Mouse (Mus musculus) MEL (cell line): ENCODE data around the gene Pole3. TPM values are rescaled to one million over a fixed set of nuclear protein-coding genes. Genes with fewer than 3 reads are reported as not detected.

ENCODE experiments used
- DNase-seq: peaks from one replicate; pipeline ENCODE4 v3.0.0; 2011; ENCODE audit warnings: low read depth, low spot score
- H3K27ac ChIP-seq: 2 replicates; pipeline ENCODE4 v1.5.1; 2012; ENCODE audit warnings: low read depth, mild to moderate bottlenecking, control low read depth, low read length, moderate library complexity; ENCODE audit not compliant: control insufficient read depth
- H3K27me3 ChIP-seq, 2 experiments: fragments of 150-350 bp in 1 of 2; sonication (generic) in 1 of 2; 2 replicates each; pipeline ENCODE4 v1.6.1; 2012; ENCODE audit warnings: low read length in 2 of 2, mild to moderate bottlenecking in 2 of 2, improper control_type of control experiment in 1 of 2, moderate library complexity in 1 of 2; ENCODE audit not compliant: insufficient read depth in 2 of 2, control insufficient read depth in 1 of 2
- H3K36me3 ChIP-seq, 2 experiments: 2 replicates each; pipeline ENCODE4 v1.6.1; 2012 to 2014; ENCODE audit warnings: low read length in 2 of 2, improper control_type of control experiment in 1 of 2, inconsistent platforms in 1 of 2, mild to moderate bottlenecking in 1 of 2; ENCODE audit not compliant: insufficient read depth in 2 of 2, control insufficient read depth in 1 of 2
- H3K4me1 ChIP-seq, 2 experiments: fragments of 150-350 bp in 1 of 2; sonication (generic) in 1 of 2; 2 replicates each; pipeline ENCODE4 v1.6.1; 2012; ENCODE audit warnings: low read length in 2 of 2, improper control_type of control experiment in 1 of 2, mild to moderate bottlenecking in 1 of 2; ENCODE audit not compliant: insufficient read depth in 2 of 2, control insufficient read depth in 1 of 2
- H3K4me3 ChIP-seq, 2 experiments: fragments of 150-350 bp in 1 of 2; sonication (generic) in 1 of 2; 2 replicates each; pipeline ENCODE4 v1.5.1; 2012; ENCODE audit warnings: low read depth in 2 of 2, low read length in 2 of 2, mild to moderate bottlenecking in 2 of 2, moderate library complexity in 2 of 2, control low read depth in 1 of 2, improper control_type of control experiment in 1 of 2; ENCODE audit not compliant: control insufficient read depth in 1 of 2, insufficient read depth in 1 of 2
- H3K79me2 ChIP-seq: 2 replicates; pipeline ENCODE4 v1.6.1; 2012; ENCODE audit warnings: mild to moderate bottlenecking, low read length, moderate library complexity; ENCODE audit not compliant: control insufficient read depth, poor library complexity, insufficient read depth
- H3K9ac ChIP-seq: 2 replicates; pipeline ENCODE4 v1.6.1; 2012; ENCODE audit warnings: low read depth, mild to moderate bottlenecking, control low read depth, low read length, moderate library complexity; ENCODE audit not compliant: control insufficient read depth, poor library complexity, severe bottlenecking
- H3K9me3 ChIP-seq: fragments of 150-350 bp; sonication (generic); replicated peaks from 2 replicates; pipeline ENCODE4 v1.6.1; 2012; ENCODE audit warnings: mild to moderate bottlenecking, low read length, improper control_type of control experiment, moderate library complexity; ENCODE audit not compliant: insufficient read depth
- CTCF ChIP-seq, 3 experiments: IDR thresholded peaks in 2 of 3; conservative IDR thresholded peaks in 1 of 3; 2 replicates each; pipeline ENCODE4 v1.5.1; 2011 to 2012; ENCODE audit warnings: low read length in 3 of 3, low read depth in 2 of 3, mild to moderate bottlenecking in 2 of 3, improper control_type of control experiment in 1 of 3, inconsistent platforms in 1 of 3, mixed read lengths in 1 of 3, moderate library complexity in 1 of 3; ENCODE audit not compliant: control insufficient read depth in 1 of 3, insufficient read depth in 1 of 3, poor library complexity in 1 of 3, severe bottlenecking in 1 of 3
- E2F4 ChIP-seq: IDR thresholded peaks from 2 replicates; pipeline ENCODE4 v1.6.1; 2011; ENCODE audit warnings: low read depth, low read length, improper control_type of control experiment, borderline replicate concordance
- EP300 ChIP-seq, 2 experiments: IDR thresholded peaks; 2 replicates each; pipeline ENCODE4 v1.6.1; 2011; ENCODE audit warnings: improper control_type of control experiment in 2 of 2, low read length in 2 of 2, low read depth in 1 of 2, mild to moderate bottlenecking in 1 of 2
- GABPA ChIP-seq: IDR thresholded peaks from 2 replicates; pipeline ENCODE4 v1.6.1; 2012; ENCODE audit warnings: low read depth, mild to moderate bottlenecking, inconsistent platforms, low read length, improper control_type of control experiment, moderate library complexity
- JUND ChIP-seq: IDR thresholded peaks from 2 replicates; pipeline ENCODE4 v1.6.1; 2011; ENCODE audit warnings: low read depth, mild to moderate bottlenecking, improper control_type of control experiment, low read length
- KAT2A ChIP-seq: conservative IDR thresholded peaks from 2 replicates; pipeline ENCODE4 v1.6.1; 2012; ENCODE audit warnings: low read depth, low read length, improper control_type of control experiment, inconsistent platforms
- MAZ ChIP-seq: IDR thresholded peaks from 2 replicates; pipeline ENCODE4 v1.6.1; 2012; ENCODE audit warnings: low read depth, mild to moderate bottlenecking, inconsistent platforms, low read length, improper control_type of control experiment
- NELFE ChIP-seq: IDR thresholded peaks from 2 replicates; pipeline ENCODE4 v1.6.1; 2011; ENCODE audit warnings: low read depth, low read length, improper control_type of control experiment
- POLR2AphosphoS2 ChIP-seq: IDR thresholded peaks from 2 replicates; pipeline ENCODE4 v1.6.1; 2011; ENCODE audit warnings: low read length, improper control_type of control experiment
- RAD21 ChIP-seq: IDR thresholded peaks from 2 replicates; pipeline ENCODE4 v1.6.1; 2011; ENCODE audit warnings: mild to moderate bottlenecking, low read depth, low read length, improper control_type of control experiment
- TAL1 ChIP-seq: IDR thresholded peaks from 2 replicates; pipeline ENCODE4 v1.6.1; 2012; ENCODE audit warnings: mild to moderate bottlenecking, inconsistent platforms, low read length, moderate library complexity, mixed read lengths
- TBP ChIP-seq: IDR thresholded peaks from 2 replicates; pipeline ENCODE4 v1.8.0; 2011; ENCODE audit warnings: low read depth, low read length, improper control_type of control experiment
- TCF12 ChIP-seq: IDR thresholded peaks from 2 replicates; pipeline ENCODE4 v1.6.1; 2014; ENCODE audit warnings: low read depth, mild to moderate bottlenecking, inconsistent platforms, low read length, improper control_type of control experiment, moderate library complexity
- ZKSCAN1 ChIP-seq: IDR thresholded peaks from 2 replicates; pipeline ENCODE4 v1.6.1; 2012; ENCODE audit warnings: low read depth, mild to moderate bottlenecking, inconsistent platforms, low read length, improper control_type of control experiment, moderate library complexity
- polyA plus RNA-seq, 2 experiments: library from polyadenylated mRNA; stranded (reverse) in 1 of 2; unstranded in 1 of 2; fragments of >175 nt in 1 of 2; fragments of >200 nt in 1 of 2; gene quantifications; 2 replicates each; pipeline versions ENCODE4 v1.2.1 to v1.2.4; 2012; ENCODE audit warnings: low replicate concordance in 2 of 2, low read depth in 1 of 2; ENCODE audit not compliant: insufficient read length in 2 of 2, insufficient read depth in 1 of 2, missing spikeins in 1 of 2
- total RNA-seq: library from RNA; depleted of rRNA; stranded (reverse); fragments of 300-350 nt; gene quantifications from 2 replicates; pipeline ENCODE4 v1.2.3, GENCODE M21; 2012

Gene Pole3
- total and polyA plus RNA-seq, 3 experiments, result 63.6 to 103 TPM; not detected in 1

DNA sequence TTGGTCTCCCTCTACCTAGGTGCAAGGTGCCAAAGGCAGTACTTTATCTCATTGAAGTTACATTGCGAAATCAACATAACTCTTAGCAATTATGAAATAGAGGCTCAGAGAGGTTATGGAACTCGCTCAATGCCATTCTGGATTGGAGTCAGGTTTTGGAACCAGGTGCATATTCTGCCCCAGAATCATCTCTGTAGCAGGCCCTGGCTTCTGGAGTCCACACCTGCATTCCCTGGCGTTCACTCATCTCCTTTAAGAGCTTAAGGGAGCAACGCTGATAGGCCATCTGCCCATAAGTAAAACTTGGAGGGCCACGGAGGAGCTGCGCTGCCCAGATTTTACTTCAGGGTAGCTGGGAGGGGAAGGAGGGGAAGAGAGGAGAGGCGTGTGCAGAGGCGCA, 7.8 kb downstream of the Pole3 start (continued):
- TF ChIP-seq POLR2AphosphoS2 (no peak), JUND (no peak), NELFE (no peak), E2F4 (no peak)
- TF ChIP-seq, all 39 proteins: peak for 0

DNA sequence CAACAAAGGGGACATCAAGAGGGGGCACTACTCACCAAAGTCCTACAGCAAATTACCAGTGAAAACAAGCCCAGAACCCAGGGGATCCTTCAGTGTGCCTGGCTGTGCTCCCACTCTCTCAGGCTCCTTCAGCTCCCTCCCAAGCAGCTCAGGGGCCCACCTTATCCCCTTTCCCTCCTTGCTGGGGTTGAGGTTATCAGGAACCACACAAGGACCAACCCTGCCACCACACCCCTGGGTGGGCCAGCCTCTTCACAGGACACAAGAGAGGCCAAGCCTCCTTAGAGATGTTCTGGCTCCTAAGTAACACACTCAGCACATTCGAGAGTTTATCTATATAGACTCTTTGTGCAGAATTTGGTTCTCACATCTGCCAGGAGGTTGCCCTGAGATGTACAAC, 8.3 kb downstream of the Pole3 start:
- H3K4me1 ChIP-seq, result peaks cover 49 to 53% of the 10 kb centered on the region in 2 experiments
- no peak for TF ChIP-seq KAT2A
- TF ChIP-seq TAL1, result peak; percentile 99
- TF ChIP-seq, all 39 proteins: peak for 1
- H3K4me3 ChIP-seq, result peak overlapping the region in 1 of 2 experiments; percentile 74; a peak in 2 of 4 replicates
- peak overlapping the region; percentile 80 for H3K27ac ChIP-seq
- no peaks in the 10 kb centered on the region for H3K9me3 ChIP-seq
- no peaks in the 10 kb centered on the region for H3K27me3 ChIP-seq
- DNase-seq, result peak; percentile 95
- H3K79me2 ChIP-seq, result peaks cover 31% of the 10 kb centered on the region
- peaks cover 4 to 55% of the 10 kb centered on the region in 2 experiments; a peak in 3 of 4 replicates for H3K36me3 ChIP-seq
- H3K9ac ChIP-seq, result peak overlapping the region; percentile 92

DNA sequence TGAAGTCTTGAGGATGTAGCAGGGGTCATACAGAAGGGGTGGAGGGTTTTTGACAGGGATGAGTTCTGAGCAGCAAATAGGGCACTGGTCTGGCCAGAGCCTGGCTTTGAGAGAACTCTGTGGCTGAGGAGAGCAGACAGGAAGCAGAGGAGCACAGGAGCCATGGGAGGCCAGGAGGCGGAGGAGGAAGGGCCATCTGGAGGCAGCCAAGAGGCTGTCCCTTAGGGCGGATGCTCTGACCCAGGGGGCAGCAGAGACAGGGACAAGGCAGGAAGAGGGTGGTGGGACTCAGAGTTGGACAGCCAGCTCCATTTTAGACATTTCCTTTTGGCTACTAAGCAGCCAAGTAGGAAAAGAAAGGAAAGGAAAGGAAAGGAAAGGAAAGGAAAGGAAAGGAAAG, 8.8 kb downstream of the Pole3 start:
- H3K4me1 ChIP-seq, result peaks cover 46 to 50% of the 10 kb centered on the region in 2 experiments
- H3K36me3 ChIP-seq, result peaks cover 4 to 50% of the 10 kb centered on the region in 2 experiments; a peak in 3 of 4 replicates
- no peaks in the 10 kb centered on the region for H3K27me3 ChIP-seq
- no peak overlapping the region for H3K4me3 ChIP-seq
- peak overlapping the region; percentile 28 for H3K9ac ChIP-seq
- TF ChIP-seq TAL1 (no peak), CTCF (IDR thresholded peaks at IDR 0.05 in 2 of 3, conservative IDR thresholded peaks at IDR 0.05 in 1 of 3; ENCODE audit: control insufficient read depth in 1 of 3, insufficient read depth in 1 of 3, low read depth in 2 of 3, low read length in 3 of 3, poor library complexity in 1 of 3, severe bottlenecking in 1 of 3) (peak in 1 of 3 experiments; percentile 11; a peak in 1 of 6 replicates), MAZ (no peak), EP300 (IDR thresholded peaks at IDR 0.05; ENCODE audit: low read depth in 1 of 2, low read length in 2 of 2) (no peak)
- H3K79me2 ChIP-seq, result peaks cover 31% of the 10 kb centered on the region
- peak; percentile 50 for DNase-seq
- no peaks in the 10 kb centered on the region for H3K9me3 ChIP-seq
- H3K27ac ChIP-seq, result peak overlapping the region; percentile 60

DNA sequence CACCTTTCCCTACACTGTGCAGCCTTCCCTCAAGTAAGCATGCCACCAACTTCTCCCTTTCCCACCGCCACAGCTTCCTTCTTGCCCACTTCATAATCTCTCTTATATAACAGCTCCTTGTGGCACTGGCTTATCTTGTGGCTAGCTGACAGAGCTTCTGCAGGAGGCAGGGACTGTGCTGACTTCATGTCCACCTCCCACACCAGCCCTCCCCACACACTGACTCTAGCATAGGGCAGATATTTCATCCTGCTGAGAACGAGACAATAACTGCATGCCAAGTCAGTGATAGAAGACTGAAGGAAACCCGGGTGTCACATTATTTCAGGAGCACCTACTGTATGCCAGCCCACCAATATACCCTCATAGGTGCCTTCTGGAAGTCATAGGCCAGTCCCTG, 9.4 kb downstream of the Pole3 start:
- peaks cover 4 to 44% of the 10 kb centered on the region in 2 experiments; a peak in 3 of 4 replicates for H3K36me3 ChIP-seq
- H3K4me3 ChIP-seq, result no peak overlapping the region

More for the DNA sequence above, 9.4 kb downstream of the Pole3 start:
- Histone ChIP-seq H3K27ac (peak overlapping the region; percentile 60), H3K27me3 (no peaks in the 10 kb centered on the region), H3K9ac (peak overlapping the region; percentile 28), H3K9me3 (no peaks in the 10 kb centered on the region), H3K79me2 (peaks cover 31% of the 10 kb centered on the region), H3K4me1 (peaks cover 43 to 45% of the 10 kb centered on the region in 2 experiments)
- peak; percentile 83 for DNase-seq
- TF ChIP-seq RAD21 (no peak), TBP (no peak), GABPA (no peak), TAL1 (peak; percentile 77), ZKSCAN1 (no peak), NELFE (no peak), TCF12 (no peak)
